Mouse (Mus musculus) lung, postnatal 0 days (tissue): ENCODE measurements around the gene Tbc1d10c.

Experiments
- CTCF ChIP-seq: IDR thresholded peaks from 2 replicates; pipeline ENCODE4 v1.5.1; 2016; ENCODE audit warnings: antibody characterized with exemption, mild to moderate bottlenecking
- EP300 ChIP-seq: IDR thresholded peaks from 2 replicates; pipeline ENCODE4 v1.6.1; 2016; ENCODE audit warnings: antibody characterized with exemption, mild to moderate bottlenecking, control low read depth

- no peak for TF ChIP-seq CTCF
- no peak for TF ChIP-seq EP300
These were observed 27.0 kb downstream of the Tbc1d10c start for GRCm38 (mm10) chr19:4164100-4164499.
